In the genomic region with DNA sequence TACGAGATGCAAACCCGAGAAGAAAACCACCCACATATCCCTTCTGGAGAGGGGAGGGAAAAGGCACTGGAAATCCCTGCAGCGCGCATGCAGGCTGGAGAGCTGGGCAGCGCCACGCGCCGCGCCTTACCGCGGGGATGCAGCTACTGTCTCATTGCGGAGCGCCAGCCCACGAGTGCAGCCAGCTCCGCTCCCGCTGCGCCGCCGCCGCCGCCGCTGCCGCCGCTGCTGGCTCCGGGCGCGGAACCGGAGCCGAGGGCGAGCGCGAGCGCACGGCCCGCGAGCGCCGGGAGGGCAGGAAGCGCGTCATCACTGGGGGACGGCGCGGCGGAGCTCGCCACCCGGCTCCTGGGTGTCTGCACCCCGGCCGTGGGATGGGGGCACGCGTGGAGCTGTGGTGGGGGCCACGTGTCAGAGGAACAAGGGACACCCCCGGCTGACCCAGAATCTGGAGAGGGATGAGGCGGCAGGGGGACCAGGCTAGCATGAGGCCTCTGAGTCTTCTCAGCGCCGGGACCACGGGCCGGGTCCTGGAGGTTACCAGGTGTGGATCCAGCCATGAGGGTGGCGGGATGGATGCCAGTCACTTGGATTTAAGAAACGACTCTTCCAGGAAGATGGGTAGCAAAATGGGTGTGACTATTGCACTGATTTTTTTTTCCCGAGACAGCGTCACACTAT, we compare ENCODE assay signal across 8 mouse cellular contexts.
DNase-seq lines count a peak whose midpoint lies in the region; ATAC-seq and TF ChIP-seq lines count a peak whose summit lies in the region.

No protein-coding gene starts in this region.

- under 1% methylated on average over 61 of the region's 61 CpGs for WGBS in heart, embryonic 12.5 days
- under 1% methylated on average over 61 of the region's 61 CpGs for WGBS in liver, embryonic 11.5 days
- under 1% methylated on average over 56 of the region's 61 CpGs for WGBS in neural tube, embryonic 14.5 days

- peaks cover 8% of the 10 kb centered on the region for H3K4me1 ChIP-seq in embryonic fibroblast, embryonic 13.5 days (ENCODE audit: control insufficient read depth, insufficient read depth, low read length)
- peaks cover 25% of the 10 kb centered on the region for H3K4me1 ChIP-seq in heart, embryonic 12.5 days (replicated peaks)
- peaks cover 6% of the 10 kb centered on the region for H3K4me1 ChIP-seq in liver, embryonic 11.5 days (replicated peaks; ENCODE audit: control insufficient read depth, insufficient read depth, low read length)
- H3K4me1 ChIP-seq in neural tube, embryonic 14.5 days (ENCODE audit: control insufficient read depth, insufficient read depth, low read length) = peaks cover 8% of the 10 kb centered on the region; the same call in 1 of the 2 replicates

- H3K27me3 ChIP-seq in heart, embryonic 12.5 days (replicated peaks) = peaks cover 10% of the 10 kb centered on the region
- peaks cover 34% of the 10 kb centered on the region for H3K27me3 ChIP-seq in liver, embryonic 11.5 days (replicated peaks; ENCODE audit: control insufficient read depth, insufficient read depth, low read length)
- H3K27me3 ChIP-seq in neural tube, embryonic 14.5 days (ENCODE audit: control insufficient read depth, insufficient read depth, low read length) = peaks cover 4% of the 10 kb centered on the region; the same call in 1 of the 2 replicates

- H3K9ac ChIP-seq in heart, embryonic 12.5 days = peak overlapping the region; percentile 88
- peak overlapping the region; percentile 58 for H3K9ac ChIP-seq in liver, embryonic 11.5 days (ENCODE audit: low read depth, low read length)
- peak overlapping the region; percentile 82 for H3K9ac ChIP-seq in neural tube, embryonic 14.5 days (replicated peaks; ENCODE audit: low read depth, low read length)

- DNase-seq in CD4-positive helper T cell, adult 2 months (ENCODE audit: low read depth, low spot score) = peak; percentile 40
- DNase-seq in brain, adult 2 months (ENCODE audit: low read depth, low spot score) = peak; percentile 91
- peak; percentile 82 for DNase-seq in kidney, postnatal 10 days
- peak; percentile 73 for DNase-seq in liver, embryonic 11.5 days (ENCODE audit: low spot score)
- peak; percentile 8 to 19 for DNase-seq in thymus, postnatal 36 days

- TF ChIP-seq POLR2A in embryonic fibroblast, embryonic 13.5 days (IDR thresholded peaks at IDR 0.05; ENCODE audit: low read depth, low read length) = peak; percentile 79

- peak overlapping the region; percentile 96 for H3K4me2 ChIP-seq in heart, embryonic 12.5 days
- H3K4me2 ChIP-seq in liver, embryonic 11.5 days = peak overlapping the region; percentile 76
- H3K4me2 ChIP-seq in neural tube, embryonic 14.5 days (ENCODE audit: low read depth, low read length) = peak overlapping the region; percentile 88

- H3K9me3 ChIP-seq in heart, embryonic 12.5 days (replicated peaks) = no peaks in the 10 kb centered on the region
- H3K9me3 ChIP-seq in liver, embryonic 11.5 days (ENCODE audit: control insufficient read depth, low read length) = no peaks in the 10 kb centered on the region
- no peaks in the 10 kb centered on the region for H3K9me3 ChIP-seq in neural tube, embryonic 14.5 days (ENCODE audit: control insufficient read depth, low read length)

- no peak for TF ChIP-seq CTCF in embryonic fibroblast, embryonic 13.5 days (IDR thresholded peaks at IDR 0.05; ENCODE audit: borderline replicate concordance, insufficient read depth, low read length)

- ATAC-seq in heart, embryonic 12.5 days (ENCODE audit: insufficient number of reproducible peaks, low FRiP score) = 0 out of 2 replicates have a peak, but pooled peaks have one; percentile 68
- ATAC-seq in liver, embryonic 11.5 days (replicated peaks; ENCODE audit: low FRiP score) = no peak; the same call in 1 of the 2 replicates
- peak; percentile 84 for ATAC-seq in neural tube, embryonic 14.5 days (ENCODE audit: low read depth)

- H3K36me3 ChIP-seq in heart, embryonic 12.5 days = no peaks in the 10 kb centered on the region
- no peaks in the 10 kb centered on the region for H3K36me3 ChIP-seq in liver, embryonic 11.5 days (ENCODE audit: control insufficient read depth, insufficient read depth, low read length)
- H3K36me3 ChIP-seq in neural tube, embryonic 14.5 days (ENCODE audit: control insufficient read depth, insufficient read depth, low read length) = no peaks in the 10 kb centered on the region

- peak overlapping the region; percentile 89 for H3K4me3 ChIP-seq in embryonic fibroblast, embryonic 13.5 days (ENCODE audit: insufficient read depth, low read length)
- H3K4me3 ChIP-seq in heart, embryonic 12.5 days = peak overlapping the region; percentile 75
- peak overlapping the region; percentile 65 for H3K4me3 ChIP-seq in liver, embryonic 11.5 days (ENCODE audit: low read depth, low read length)
- H3K4me3 ChIP-seq in neural tube, embryonic 14.5 days (ENCODE audit: low read depth, low read length) = peak overlapping the region; percentile 73

- H3K27ac ChIP-seq in embryonic fibroblast, embryonic 13.5 days (ENCODE audit: insufficient read depth, low read length) = peak overlapping the region; percentile 63; the same call in 1 of the 2 replicates
- peak overlapping the region; percentile 69 for H3K27ac ChIP-seq in heart, embryonic 12.5 days (ENCODE audit: poor library complexity, severe bottlenecking)
- no peak overlapping the region for H3K27ac ChIP-seq in liver, embryonic 11.5 days (ENCODE audit: low read depth, low read length)
- H3K27ac ChIP-seq in neural tube, embryonic 14.5 days (ENCODE audit: low read depth, low read length) = peak overlapping the region; percentile 88

Comparison
In these comparisons a context has a peak if more than half of its experiments do, and no peak if none do; other contexts are left out.
1. DNase-seq: peak in every context shown above with its lines; median percentile 91 in brain, adult 2 months; 82 in kidney, postnatal 10 days; 73 in liver, embryonic 11.5 days; 40 in CD4-positive helper T cell, adult 2 months; 14 in thymus, postnatal 36 days.